ENCODE assay signal across 8 mouse cellular contexts in genomic region chr7:118488060-118488664, GRCm38 (mm10). TPM values are rescaled to one million over a fixed set of nuclear protein-coding genes. Genes with fewer than 3 reads are reported as not detected.
DNase-seq lines count a peak whose midpoint lies in the region; ATAC-seq lines count a peak whose summit lies in the region.
"Had no signal": no experiment of that assay in that cellular context is flagged by ENCODE, and none has a peak within 500 bp of the region (broad histone marks: within the 10 kb centered on the region; RNA-seq: fewer than 3 reads in every experiment).

No protein-coding gene starts in this region.

- H3K4me1 ChIP-seq in kidney, embryonic 15.5 days, result peaks cover 46% of the 10 kb centered on the region
- peaks cover 43% of the 10 kb centered on the region for H3K4me1 ChIP-seq in heart, embryonic 15.5 days (replicated peaks)

- H3K36me3 ChIP-seq in kidney, embryonic 15.5 days, result peaks cover 4% of the 10 kb centered on the region; the same call in 1 of the 2 replicates
- H3K36me3 ChIP-seq in heart, embryonic 15.5 days, result 0 out of 2 replicates have a peak, but pooled peaks cover 5% of the 10 kb centered on the region
- H3K36me3 ChIP-seq: midbrain, embryonic 12.5 days had no signal

- DNase-seq in kidney, adult 8-10 months, result no peak
- peak; percentile 55 for DNase-seq in NIH3T3 (ENCODE audit: low read depth)
- DNase-seq in lung, postnatal 10 days, result peak; percentile 40
- no peak for DNase-seq in adrenal gland, postnatal 4 days (ENCODE audit: low spot score in 2 of 2)
- DNase-seq in layer of hippocampus, adult 9-11 months, result no peak

- peak overlapping the region; percentile 90 for H3K4me2 ChIP-seq in kidney, embryonic 15.5 days
- peak overlapping the region; percentile 84 for H3K4me2 ChIP-seq in heart, embryonic 15.5 days
- H3K4me2 ChIP-seq: midbrain, embryonic 12.5 days had no signal

- H3K9ac ChIP-seq in kidney, embryonic 15.5 days, result no peak overlapping the region
- no peak overlapping the region for H3K9ac ChIP-seq in heart, embryonic 15.5 days
- H3K9ac ChIP-seq: midbrain, embryonic 12.5 days had no signal

- no peak for ATAC-seq in kidney, embryonic 15.5 days (replicated peaks; ENCODE audit: low FRiP score)
- ATAC-seq in heart, embryonic 15.5 days (replicated peaks; ENCODE audit: insufficient number of reproducible peaks, insufficient read depth, low FRiP score, low read depth), result no peak

- H3K27ac ChIP-seq in kidney, embryonic 15.5 days, result no peak overlapping the region
- 0 out of 2 replicates have a peak overlapping the region, but pooled peaks have one; percentile 43 for H3K27ac ChIP-seq in heart, embryonic 15.5 days
- H3K27ac ChIP-seq: midbrain, embryonic 12.5 days had no signal

- peaks cover 26% of the 10 kb centered on the region for H3K27me3 ChIP-seq in kidney, embryonic 15.5 days
- peaks cover 17% of the 10 kb centered on the region for H3K27me3 ChIP-seq in heart, embryonic 15.5 days

- 0 out of 2 replicates have a peak overlapping the region, but pooled peaks have one; percentile 6 for H3K4me3 ChIP-seq in kidney, embryonic 15.5 days (replicated peaks)
- H3K4me3 ChIP-seq in heart, embryonic 15.5 days, result peak overlapping the region; percentile 68
- H3K4me3 ChIP-seq: midbrain, embryonic 12.5 days had no signal

- no peaks in the 10 kb centered on the region for H3K9me3 ChIP-seq in kidney, embryonic 15.5 days (replicated peaks)
- no peaks in the 10 kb centered on the region for H3K9me3 ChIP-seq in heart, embryonic 15.5 days (replicated peaks)
- H3K9me3 ChIP-seq: midbrain, embryonic 12.5 days had no signal

- WGBS in kidney, embryonic 15.5 days, result 38% methylated on average over 8 of the region's 8 CpGs
- WGBS in heart, embryonic 15.5 days, result 25% methylated on average over 8 of the region's 8 CpGs

RNA-seq across cellular contexts. Expression of gene Itpripl2, which starts 3.6 kb away (rescaled TPM):
- polyA plus RNA-seq in kidney, embryonic 15.5 days (2015; fragmentation: Nextera tagmentation; extraction: Ambion mirVana), result 4.6 and 5.1 TPM in 2 replicates
- 4.8 and 5.7 TPM in 2 replicates for polyA plus RNA-seq in heart, embryonic 15.5 days (2015; fragmentation: Nextera tagmentation; extraction: Ambion mirVana)
- 10 to 100 TPM; 19.8 to 22.0 TPM for total RNA-seq in adrenal gland, postnatal 4 days (2021)

RNA-seq across cellular contexts. Expression of gene Syt17, which starts 40.1 kb away (rescaled TPM):
- 10.3 and 11.6 TPM in 2 replicates for polyA plus RNA-seq in kidney, embryonic 15.5 days (2015; fragmentation: Nextera tagmentation; extraction: Ambion mirVana)
- polyA plus RNA-seq in heart, embryonic 15.5 days (2015; fragmentation: Nextera tagmentation; extraction: Ambion mirVana), result 1.6 and 2.8 TPM in 2 replicates
- 10 to 100 TPM; 19.6 to 21.0 TPM for total RNA-seq in adrenal gland, postnatal 4 days (2021)

RNA-seq across cellular contexts. Expression of gene Coq7, which starts 45.0 kb away (rescaled TPM):
- polyA plus RNA-seq in kidney, embryonic 15.5 days (2015; fragmentation: Nextera tagmentation; extraction: Ambion mirVana), result 136 and 137 TPM in 2 replicates
- 153 TPM in 2 replicates for polyA plus RNA-seq in heart, embryonic 15.5 days (2015; fragmentation: Nextera tagmentation; extraction: Ambion mirVana)
- 10 to 100 TPM; 48.8 to 49.8 TPM for total RNA-seq in adrenal gland, postnatal 4 days (2021)

Comparison
In these comparisons a context has a peak if more than half of its experiments do, and no peak if none do; other contexts are left out.
1. DNase-seq: peak in NIH3T3 (single experiment) and lung, postnatal 10 days (single experiment); none in kidney, adult 8-10 months (0 of 2), adrenal gland, postnatal 4 days (0 of 2) and layer of hippocampus, adult 9-11 months (single experiment).